Mouse (Mus musculus): ENCODE measurements around the gene Col8a1. TPM values are rescaled to one million over a fixed set of nuclear protein-coding genes. Genes with fewer than 3 reads are reported as not detected.

Col8a1 gene
- polyA plus RNA-seq, 1 experiment from 2014 or later: 6.2 TPM

- 75% methylated on average over 7 of the region's 7 CpGs for WGBS
- H3K27me3 ChIP-seq (ENCODE audit: control insufficient read depth, insufficient read depth, low read length): no peaks in the 10 kb centered on the region
- H3K9me3 ChIP-seq (ENCODE audit: control insufficient read depth, low read length): no peaks in the 10 kb centered on the region
- H3K27ac ChIP-seq: no peak overlapping the region
- H3K4me3 ChIP-seq (replicated peaks; ENCODE audit: low read length): no peak overlapping the region
- H3K4me1 ChIP-seq (replicated peaks; ENCODE audit: control insufficient read depth, insufficient read depth, low read length): no peaks in the 10 kb centered on the region
- ATAC-seq (ENCODE audit: low FRiP score) (no peak), DNase-seq (ENCODE audit: low spot score) (no peak)
- no peak overlapping the region for H3K4me2 ChIP-seq (replicated peaks)
- no peaks in the 10 kb centered on the region for H3K36me3 ChIP-seq (replicated peaks; ENCODE audit: control insufficient read depth, insufficient read depth)
- H3K9ac ChIP-seq: no peak overlapping the region
These were observed 174.5 kb downstream of the Col8a1 start for GRCm38 (mm10) chr16:57580041-57580440.

- no peak for DNase-seq (ENCODE audit: low spot score)
These were observed 177.0 kb downstream of the Col8a1 start for GRCm38 (mm10) chr16:57577519-57577918.

GRCm38 (mm10) chr16:57575764-57576388 lies 178.7 kb downstream of the Col8a1 start:
- ATAC-seq (ENCODE audit: low FRiP score) (no peak), DNase-seq (ENCODE audit: low spot score) (no peak)
- Histone ChIP-seq H3K9ac (no peak overlapping the region), H3K4me3 (replicated peaks; ENCODE audit: low read length) (no peak overlapping the region), H3K36me3 (replicated peaks; ENCODE audit: control insufficient read depth, insufficient read depth) (no peaks in the 10 kb centered on the region), H3K27ac (no peak overlapping the region), H3K27me3 (ENCODE audit: control insufficient read depth, insufficient read depth, low read length) (no peaks in the 10 kb centered on the region), H3K4me1 (replicated peaks; ENCODE audit: control insufficient read depth, insufficient read depth, low read length) (no peaks in the 10 kb centered on the region), H3K4me2 (replicated peaks) (no peak overlapping the region), H3K9me3 (ENCODE audit: control insufficient read depth, low read length) (no peaks in the 10 kb centered on the region)
- WGBS: 94% methylated on average over 1 of the region's 1 CpGs

More at GRCm38 (mm10) chr16:57577519-57577918, 177.0 kb downstream of the Col8a1 start:
- no peak overlapping the region for H3K9ac ChIP-seq
- no peaks in the 10 kb centered on the region for H3K27me3 ChIP-seq (ENCODE audit: control insufficient read depth, insufficient read depth, low read length)
- no peak overlapping the region for H3K27ac ChIP-seq
- no peaks in the 10 kb centered on the region for H3K4me1 ChIP-seq (replicated peaks; ENCODE audit: control insufficient read depth, insufficient read depth, low read length)
- no peaks in the 10 kb centered on the region for H3K36me3 ChIP-seq (replicated peaks; ENCODE audit: control insufficient read depth, insufficient read depth)
- no peak overlapping the region for H3K4me3 ChIP-seq (replicated peaks; ENCODE audit: low read length)
- no peaks in the 10 kb centered on the region for H3K9me3 ChIP-seq (ENCODE audit: control insufficient read depth, low read length)
- WGBS: 86% methylated on average over 1 of the region's 1 CpGs
- ATAC-seq (ENCODE audit: low FRiP score): no peak
- H3K4me2 ChIP-seq (replicated peaks): no peak overlapping the region

Other genes starting within 250 kb of the Col8a1 start
- 32.6 and 38.8 TPM in 2 replicates for gene Cmss1, start 147.9 kb downstream of the Col8a1 start, polyA plus RNA-seq (2014; fragmentation: Nextera tagmentation; extraction: Ambion mirVana)

Measured in hindbrain, embryonic 14.5 days (tissue).